Mouse (Mus musculus) kidney, embryonic 16.5 days (tissue): ENCODE data around the gene Nrsn2. TPM values are rescaled to one million over a fixed set of nuclear protein-coding genes. Genes with fewer than 3 reads are reported as not detected.
A peak's percentile ranks its signal among the peaks of the same experiment; 100 is the strongest.

ENCODE experiments used
- ATAC-seq: fragments of 200-750 bp; cut with Nextera tagmentation; 2 replicates; pipeline ENCODE4 v1.8.0; 2017; ENCODE audit warnings: moderate TSS enrichment; ENCODE audit not compliant: low FRiP score, low TSS enrichment
- H3K27ac ChIP-seq: fragments of 300-500 bp; sonication (generic); 2 replicates; pipeline ENCODE4 v1.5.1; 2014; ENCODE audit warnings: low read length
- H3K27me3 ChIP-seq: fragments of 300-500 bp; sonication (generic); 2 replicates; pipeline ENCODE4 v1.6.1; 2014; ENCODE audit warnings: low read length, control low read depth, mixed read lengths; ENCODE audit not compliant: insufficient read depth
- H3K36me3 ChIP-seq: fragments of 300-500 bp; sonication (generic); 2 replicates; pipeline ENCODE4 v1.6.1; 2014; ENCODE audit warnings: low read length, control low read depth, mixed read lengths; ENCODE audit not compliant: insufficient read depth
- H3K4me1 ChIP-seq: fragments of 300-500 bp; sonication (generic); 2 replicates; pipeline ENCODE4 v1.6.1; 2014; ENCODE audit warnings: low read length, control low read depth, mixed read lengths; ENCODE audit not compliant: insufficient read depth
- H3K4me2 ChIP-seq: fragments of 300-500 bp; sonication (generic); replicated peaks from 2 replicates; pipeline ENCODE4 v1.6.1; 2014; ENCODE audit warnings: low read depth, low read length
- H3K4me3 ChIP-seq: fragments of 300-500 bp; sonication (generic); 2 replicates; pipeline ENCODE4 v1.5.1; 2014; ENCODE audit warnings: mild to moderate bottlenecking, low read length
- H3K9ac ChIP-seq: fragments of 300-500 bp; sonication (generic); replicated peaks from 2 replicates; pipeline ENCODE4 v1.6.1; 2014; ENCODE audit warnings: low read length
- H3K9me3 ChIP-seq: fragments of 300-500 bp; sonication (generic); 2 replicates; pipeline ENCODE4 v1.6.1; 2016; ENCODE audit warnings: low read length, control low read depth
- WGBS: fragments of 180-500 bp; shearing (Covaris S2); extraction: QIAGEN DNeasy Blood & Tissue Kit; methylation state at CpG from one replicate; pipeline ENCODE4 v1.1.7; 2014; 5-methylcytosine and 5-hydroxymethylcytosine counted together
- polyA plus RNA-seq: library from polyadenylated mRNA; unstranded; fragments of >200 nt; fragmentation: Nextera tagmentation; extraction: Ambion mirVana; gene quantifications from 2 replicates; pipeline ENCODE4 v1.2.1, GENCODE M21; 2015

Gene Nrsn2
- polyA plus RNA-seq, 1 experiment from 2014 or later = 0.91 TPM

GRCm38 (mm10) chr2:152335289-152335820 lies 41.1 kb downstream of the Nrsn2 start:
- 58% methylated on average over 11 of the region's 11 CpGs for WGBS
- Histone ChIP-seq H3K4me2 (no peak overlapping the region), H3K27ac (no peak overlapping the region)

GRCm38 (mm10) chr2:152333345-152334006 lies 43.0 kb downstream of the Nrsn2 start:
- Histone ChIP-seq H3K4me3 (no peak overlapping the region), H3K4me1 (peaks cover 23% of the 10 kb centered on the region), H3K9ac (no peak overlapping the region), H3K27ac (no peak overlapping the region), H3K9me3 (no peaks in the 10 kb centered on the region), H3K36me3 (no peaks in the 10 kb centered on the region), H3K4me2 (no peak overlapping the region), H3K27me3 (no peaks in the 10 kb centered on the region)
- no peak for ATAC-seq
- WGBS = 77% methylated on average over 4 of the region's 4 CpGs

More at GRCm38 (mm10) chr2:152335289-152335820, 41.1 kb downstream of the Nrsn2 start:
- no peaks in the 10 kb centered on the region for H3K9me3 ChIP-seq
- H3K4me3 ChIP-seq = no peak overlapping the region
- no peaks in the 10 kb centered on the region for H3K27me3 ChIP-seq
- no peak for ATAC-seq
- peaks cover 17% of the 10 kb centered on the region for H3K4me1 ChIP-seq
- H3K36me3 ChIP-seq = no peaks in the 10 kb centered on the region
- H3K9ac ChIP-seq = no peak overlapping the region

- Histone ChIP-seq H3K27me3 (no peaks in the 10 kb centered on the region), H3K36me3 (peaks cover 3% of the 10 kb centered on the region; the same call in 1 of the 2 replicates), H3K9me3 (no peaks in the 10 kb centered on the region), H3K4me2 (peak within 1 kb of the TSS; percentile 90), H3K27ac (peak within 1 kb of the TSS; percentile 93), H3K4me1 (peaks cover 23% of the 10 kb centered on the region), H3K9ac (peak within 1 kb of the TSS; percentile 93), H3K4me3 (peak within 1 kb of the TSS; percentile 88)
- WGBS = under 1% methylated on average over 54 of the region's 54 CpGs
- ATAC-seq = peak; percentile 96
These were observed 44.2 kb downstream of the Nrsn2 start, which contains the start of gene Rbck1 for GRCm38 (mm10) chr2:152332101-152332825. Gene Rbck1, minus strand, starts transcription at chr2:152332653.

- Histone ChIP-seq H3K9me3 (no peaks in the 10 kb centered on the region), H3K4me2 (peak overlapping the region; percentile 90), H3K4me3 (peak overlapping the region; percentile 88), H3K4me1 (peaks cover 23% of the 10 kb centered on the region), H3K36me3 (peaks cover 10% of the 10 kb centered on the region), H3K27ac (no peak overlapping the region), H3K27me3 (no peaks in the 10 kb centered on the region), H3K9ac (peak overlapping the region; percentile 93)
- ATAC-seq = no peak
- 67% methylated on average over 7 of the region's 7 CpGs for WGBS
These were observed 45.5 kb downstream of the Nrsn2 start for GRCm38 (mm10) chr2:152330858-152331423.

- peaks cover 32% of the 10 kb centered on the region for H3K36me3 ChIP-seq
- H3K4me3 ChIP-seq = no peak overlapping the region
- ATAC-seq = no peak
- peaks cover 23% of the 10 kb centered on the region for H3K4me1 ChIP-seq
- H3K9ac ChIP-seq = no peak overlapping the region
- WGBS = 58% methylated on average over 5 of the region's 5 CpGs
- no peaks in the 10 kb centered on the region for H3K9me3 ChIP-seq
- H3K27ac ChIP-seq = no peak overlapping the region
- no peak overlapping the region for H3K4me2 ChIP-seq
- H3K27me3 ChIP-seq = no peaks in the 10 kb centered on the region
These were observed 48.5 kb downstream of the Nrsn2 start for GRCm38 (mm10) chr2:152327980-152328379.

GRCm38 (mm10) chr2:152326654-152327053 lies 49.8 kb downstream of the Nrsn2 start:
- H3K36me3 ChIP-seq = peaks cover 44% of the 10 kb centered on the region
- 85% methylated on average over 8 of the region's 8 CpGs for WGBS
- H3K9me3 ChIP-seq = no peaks in the 10 kb centered on the region
- H3K27me3 ChIP-seq = no peaks in the 10 kb centered on the region
- no peak overlapping the region for H3K4me3 ChIP-seq
- H3K27ac ChIP-seq = no peak overlapping the region
- H3K4me2 ChIP-seq = no peak overlapping the region
- no peak overlapping the region for H3K9ac ChIP-seq
- no peak for ATAC-seq
- peaks cover 19% of the 10 kb centered on the region for H3K4me1 ChIP-seq

GRCm38 (mm10) chr2:152326157-152326556 lies 50.3 kb downstream of the Nrsn2 start:
- H3K4me3 ChIP-seq = no peak overlapping the region
- H3K9me3 ChIP-seq = no peaks in the 10 kb centered on the region
- no peaks in the 10 kb centered on the region for H3K27me3 ChIP-seq
- H3K9ac ChIP-seq = no peak overlapping the region
- no peak for ATAC-seq
- H3K4me2 ChIP-seq = no peak overlapping the region
- peaks cover 44% of the 10 kb centered on the region for H3K36me3 ChIP-seq
- no peak overlapping the region for H3K27ac ChIP-seq
- H3K4me1 ChIP-seq = peaks cover 14% of the 10 kb centered on the region
- whole genome bisulfite sequencing = 93% methylated on average over 13 of the region's 13 CpGs

GRCm38 (mm10) chr2:152324842-152325241 lies 51.6 kb downstream of the Nrsn2 start:
- 90% methylated on average over 3 of the region's 3 CpGs for WGBS
- peaks cover 48% of the 10 kb centered on the region for H3K36me3 ChIP-seq

GRCm38 (mm10) chr2:152323971-152324370 lies 52.5 kb downstream of the Nrsn2 start:
- H3K4me1 ChIP-seq = no peaks in the 10 kb centered on the region
- ATAC-seq = no peak
- no peak overlapping the region for H3K4me2 ChIP-seq
- no peak overlapping the region for H3K9ac ChIP-seq
- no peak overlapping the region for H3K27ac ChIP-seq
- H3K9me3 ChIP-seq = no peaks in the 10 kb centered on the region
- 92% methylated on average over 14 of the region's 14 CpGs for WGBS
- H3K4me3 ChIP-seq = no peak overlapping the region
- H3K27me3 ChIP-seq = no peaks in the 10 kb centered on the region
- H3K36me3 ChIP-seq = peaks cover 52% of the 10 kb centered on the region

More at GRCm38 (mm10) chr2:152324842-152325241, 51.6 kb downstream of the Nrsn2 start:
- no peak for ATAC-seq
- no peak overlapping the region for H3K4me2 ChIP-seq
- H3K9ac ChIP-seq = no peak overlapping the region
- H3K27me3 ChIP-seq = no peaks in the 10 kb centered on the region
- H3K27ac ChIP-seq = no peak overlapping the region
- no peaks in the 10 kb centered on the region for H3K9me3 ChIP-seq
- H3K4me3 ChIP-seq = no peak overlapping the region
- H3K4me1 ChIP-seq = 0 out of 2 replicates have a peak, but pooled peaks cover 1% of the 10 kb centered on the region
